Mouse (Mus musculus): ENCODE results near the gene Zfp84. TPM values are rescaled to one million over a fixed set of nuclear protein-coding genes. Genes with fewer than 3 reads are reported as not detected.

The Zfp84 gene
- polyA plus RNA-seq, 2 experiments: 11.6 to 14.0 TPM

- Histone ChIP-seq H3K4me2 (replicated peaks; ENCODE audit: low read depth, low read length, severe bottlenecking) (peak overlapping the region; percentile 67), H3K36me3 (ENCODE audit: control insufficient read depth, insufficient read depth, low read length) (peaks cover 36% of the 10 kb centered on the region), H3K4me1 (ENCODE audit: control insufficient read depth, insufficient read depth, low read length) (peaks cover 5% of the 10 kb centered on the region; the same call in 1 of the 2 replicates), H3K9ac (ENCODE audit: low read depth, low read length, severe bottlenecking) (peak overlapping the region; percentile 38), H3K4me3 (replicated peaks; ENCODE audit: low read length) (peak overlapping the region; percentile 71), H3K9me3 (ENCODE audit: control insufficient read depth, low read length) (no peaks in the 10 kb centered on the region), H3K27ac (replicated peaks; ENCODE audit: low read depth, low read length) (no peak overlapping the region), H3K27me3 (ENCODE audit: control insufficient read depth, insufficient read depth, low read length) (no peaks in the 10 kb centered on the region)
- 78% methylated on average over 5 of the region's 5 CpGs for WGBS
- ATAC-seq (ENCODE audit: low FRiP score, low read depth) (no peak), DNase-seq (ENCODE audit: low spot score) (no peak)
- no peak for TF ChIP-seq POLR2A (IDR thresholded peaks at IDR 0.05; ENCODE audit: borderline replicate concordance, extremely low read depth, insufficient read depth, insufficient read length)
Measured at GRCm38 (mm10) chr7:29785888-29786287, 17.5 kb downstream of the Zfp84 start.

- 39% methylated on average over 27 of the region's 27 CpGs for WGBS
- Histone ChIP-seq H3K36me3 (ENCODE audit: control insufficient read depth, insufficient read depth, low read length) (peaks cover 53% of the 10 kb centered on the region), H3K4me2 (replicated peaks; ENCODE audit: low read depth, low read length, severe bottlenecking) (no peak overlapping the region), H3K27ac (replicated peaks; ENCODE audit: low read depth, low read length) (no peak overlapping the region), H3K4me1 (ENCODE audit: control insufficient read depth, insufficient read depth, low read length) (no peaks in the 10 kb centered on the region), H3K9ac (ENCODE audit: low read depth, low read length, severe bottlenecking) (no peak overlapping the region), H3K4me3 (replicated peaks; ENCODE audit: low read length) (no peak overlapping the region), H3K27me3 (ENCODE audit: control insufficient read depth, insufficient read depth, low read length) (no peaks in the 10 kb centered on the region; the same call in 1 of the 2 replicates), H3K9me3 (ENCODE audit: control insufficient read depth, low read length) (peaks cover 9% of the 10 kb centered on the region; the same call in 1 of the 2 replicates)
- no peak for TF ChIP-seq POLR2A (IDR thresholded peaks at IDR 0.05; ENCODE audit: borderline replicate concordance, extremely low read depth, insufficient read depth, insufficient read length)
- DNase-seq (ENCODE audit: low spot score) (no peak), ATAC-seq (ENCODE audit: low FRiP score, low read depth) (no peak)
Measured at GRCm38 (mm10) chr7:29792906-29793305, 24.6 kb downstream of the Zfp84 start.

GRCm38 (mm10) chr7:29807046-29807445, 38.7 kb downstream of the Zfp84 start:
- Histone ChIP-seq H3K9ac (ENCODE audit: low read depth, low read length, severe bottlenecking) (no peak overlapping the region), H3K36me3 (ENCODE audit: control insufficient read depth, insufficient read depth, low read length) (no peaks in the 10 kb centered on the region), H3K4me2 (replicated peaks; ENCODE audit: low read depth, low read length, severe bottlenecking) (no peak overlapping the region), H3K27me3 (ENCODE audit: control insufficient read depth, insufficient read depth, low read length) (no peaks in the 10 kb centered on the region), H3K4me1 (ENCODE audit: control insufficient read depth, insufficient read depth, low read length) (no peaks in the 10 kb centered on the region), H3K4me3 (replicated peaks; ENCODE audit: low read length) (no peak overlapping the region), H3K9me3 (ENCODE audit: control insufficient read depth, low read length) (no peaks in the 10 kb centered on the region), H3K27ac (replicated peaks; ENCODE audit: low read depth, low read length) (no peak overlapping the region)
- DNase-seq (ENCODE audit: low spot score) (no peak), ATAC-seq (ENCODE audit: low FRiP score, low read depth) (no peak)
- WGBS: 77% methylated on average over 5 of the region's 5 CpGs
- no peak for TF ChIP-seq POLR2A (IDR thresholded peaks at IDR 0.05; ENCODE audit: borderline replicate concordance, extremely low read depth, insufficient read depth, insufficient read length)

DNA sequence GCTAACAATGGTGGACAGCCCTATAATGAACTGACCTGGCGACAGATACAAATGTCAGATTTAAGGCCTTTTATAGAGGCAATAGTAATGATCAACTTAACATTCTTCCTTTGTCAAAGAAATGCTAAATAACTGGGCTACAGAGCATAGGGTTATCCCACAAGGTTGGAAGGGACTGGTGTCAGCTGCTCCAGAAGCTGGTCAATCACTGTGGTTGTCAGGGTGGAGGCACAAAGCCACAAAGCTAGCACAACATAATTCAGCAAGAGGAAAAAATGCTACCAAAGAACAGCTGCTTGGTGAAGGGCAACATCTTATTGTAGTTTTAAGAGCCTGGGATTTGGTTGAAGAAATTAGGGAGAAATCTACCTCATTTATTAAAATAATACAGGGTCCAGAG, 43.9 kb downstream of the Zfp84 start:
- H3K27ac ChIP-seq (replicated peaks; ENCODE audit: low read depth, low read length): no peak overlapping the region
- H3K36me3 ChIP-seq (ENCODE audit: control insufficient read depth, insufficient read depth, low read length): no peaks in the 10 kb centered on the region
- H3K4me2 ChIP-seq (replicated peaks; ENCODE audit: low read depth, low read length, severe bottlenecking): no peak overlapping the region
- no peaks in the 10 kb centered on the region for H3K9me3 ChIP-seq (ENCODE audit: control insufficient read depth, low read length)
- H3K27me3 ChIP-seq (ENCODE audit: control insufficient read depth, insufficient read depth, low read length): no peaks in the 10 kb centered on the region
- no peak overlapping the region for H3K4me3 ChIP-seq (replicated peaks; ENCODE audit: low read length)
- ATAC-seq (ENCODE audit: low FRiP score, low read depth) (no peak), DNase-seq (ENCODE audit: low spot score) (no peak)
- TF ChIP-seq POLR2A (IDR thresholded peaks at IDR 0.05; ENCODE audit: borderline replicate concordance, extremely low read depth, insufficient read depth, insufficient read length): no peak
- H3K9ac ChIP-seq (ENCODE audit: low read depth, low read length, severe bottlenecking): no peak overlapping the region
- H3K4me1 ChIP-seq (ENCODE audit: control insufficient read depth, insufficient read depth, low read length): peaks cover 10% of the 10 kb centered on the region
- WGBS: 97% methylated on average over 1 of the region's 1 CpGs

DNA sequence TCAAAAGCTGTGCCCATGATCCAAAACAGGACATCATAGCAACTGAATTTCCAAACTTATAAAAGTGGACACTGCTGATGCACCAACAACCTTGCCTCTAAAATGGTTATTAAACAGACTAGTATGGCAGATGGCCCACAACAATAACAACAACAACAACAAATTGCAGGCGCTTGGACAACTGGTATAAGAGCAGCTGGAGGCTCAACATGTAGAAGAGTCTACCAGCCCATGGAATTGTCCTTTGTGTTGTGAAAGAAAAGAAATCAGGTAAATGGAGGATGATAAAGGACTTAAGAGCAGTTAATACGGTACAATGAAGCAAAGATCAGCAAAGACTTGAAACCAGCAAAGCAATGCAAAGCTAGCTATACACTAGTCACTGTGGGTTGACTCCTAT, 46.0 kb downstream of the Zfp84 start:
- Histone ChIP-seq H3K36me3 (ENCODE audit: control insufficient read depth, insufficient read depth, low read length) (no peaks in the 10 kb centered on the region), H3K27me3 (ENCODE audit: control insufficient read depth, insufficient read depth, low read length) (no peaks in the 10 kb centered on the region), H3K4me2 (replicated peaks; ENCODE audit: low read depth, low read length, severe bottlenecking) (no peak overlapping the region), H3K4me3 (replicated peaks; ENCODE audit: low read length) (no peak overlapping the region), H3K9ac (ENCODE audit: low read depth, low read length, severe bottlenecking) (no peak overlapping the region), H3K27ac (replicated peaks; ENCODE audit: low read depth, low read length) (no peak overlapping the region), H3K9me3 (ENCODE audit: control insufficient read depth, low read length) (no peaks in the 10 kb centered on the region), H3K4me1 (ENCODE audit: control insufficient read depth, insufficient read depth, low read length) (peaks cover 19% of the 10 kb centered on the region)
- TF ChIP-seq POLR2A (IDR thresholded peaks at IDR 0.05; ENCODE audit: borderline replicate concordance, extremely low read depth, insufficient read depth, insufficient read length): no peak
- DNase-seq (ENCODE audit: low spot score) (no peak), ATAC-seq (ENCODE audit: low FRiP score, low read depth) (no peak)
- 92% methylated on average over 2 of the region's 2 CpGs for WGBS

Measured in limb, embryonic 14.5 days (tissue).